Mouse (Mus musculus) gastrocnemius, postnatal 14 days (tissue): ENCODE measurements around the gene C130026I21Rik. TPM values are rescaled to one million over a fixed set of nuclear protein-coding genes. Genes with fewer than 3 reads are reported as not detected.
"Not testable (repeated sequence)": the region's sequence is repeated elsewhere in the genome, so short reads cannot be mapped to it uniquely, and the experiment has no call there.

Experiments used
- DNase-seq: peaks from one replicate; pipeline ENCODE4 v3.0.0; 2021; ENCODE audit warnings: mixed read lengths
- intact Hi-C: fragments of 180-260 bp; cut with DNase I; formaldehyde crosslinking; loops from one replicate; pipeline ENCODE4 v1.15.1; 2025; ENCODE audit warnings: low total_unique reads
- total RNA-seq, 2 experiments: library from RNA; stranded (reverse); gene quantifications; 2 replicates each; pipeline ENCODE4 v1.2.3; 2021

Gene C130026I21Rik
- total RNA-seq, 2 experiments from 2014 or later, result not detected

DNA sequence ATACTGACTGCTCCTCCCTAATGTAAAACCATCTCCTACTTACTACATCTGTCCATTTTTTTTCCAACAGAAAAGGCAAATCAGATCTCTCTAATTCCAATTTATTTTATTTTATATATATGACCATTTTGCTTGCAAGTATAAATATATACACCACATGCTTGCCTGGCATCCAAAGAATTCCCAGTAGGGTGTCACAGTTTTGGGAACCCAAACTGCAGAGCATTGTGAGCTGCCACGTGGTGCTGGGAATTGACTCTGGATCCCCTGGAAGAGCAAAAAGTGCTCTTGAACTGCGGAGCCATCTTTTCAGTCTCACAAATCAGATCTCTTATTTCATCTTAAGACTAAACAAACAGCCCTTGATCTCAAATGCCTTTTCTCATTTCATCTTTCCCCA lies 107.5 kb downstream of the C130026I21Rik start:
- intact Hi-C loops, DNase-seq: not testable (repeated sequence)

DNA sequence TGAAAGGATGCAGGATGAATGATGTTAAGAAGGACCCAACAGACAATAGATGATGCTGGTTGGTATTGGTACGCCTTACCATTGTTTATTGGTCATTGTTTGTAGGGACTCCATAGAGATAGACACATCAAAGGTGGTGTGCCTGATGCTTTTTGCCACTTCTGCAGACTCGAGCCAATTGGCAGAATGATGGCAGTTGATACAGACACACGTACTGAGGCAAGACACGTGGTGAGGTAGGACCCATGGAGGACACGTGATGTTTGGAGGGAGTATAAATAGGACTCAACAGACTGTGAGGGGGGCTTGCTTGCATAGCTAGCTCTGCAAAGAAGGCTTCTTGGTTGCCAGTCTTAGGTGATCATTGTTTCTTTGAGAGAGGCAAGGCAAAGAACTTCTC lies 115.2 kb downstream of the C130026I21Rik start:
- DNase-seq, intact Hi-C loops: not testable (repeated sequence)

DNA sequence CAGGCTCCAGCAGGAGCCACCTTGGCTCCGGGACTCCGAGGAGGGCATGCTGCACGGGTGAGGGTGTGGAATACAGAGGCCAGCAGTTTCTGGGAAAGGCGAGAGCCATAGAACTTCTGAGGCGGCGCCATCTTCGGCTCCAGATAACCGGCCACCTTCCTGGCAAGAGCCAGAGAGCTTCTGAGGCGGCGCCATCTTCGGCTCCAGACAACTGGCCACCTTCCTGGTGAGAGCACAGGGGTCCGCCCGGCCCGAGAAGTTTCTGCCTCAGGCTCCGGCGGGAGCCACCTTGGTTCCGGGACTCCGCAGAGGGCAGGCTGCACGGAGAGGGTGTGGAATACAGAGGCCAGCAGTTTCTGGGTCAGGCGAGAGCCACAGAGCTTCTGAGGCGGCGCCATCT lies 136.7 kb downstream of the C130026I21Rik start:
- intact Hi-C loops, DNase-seq: not testable (repeated sequence)

DNA sequence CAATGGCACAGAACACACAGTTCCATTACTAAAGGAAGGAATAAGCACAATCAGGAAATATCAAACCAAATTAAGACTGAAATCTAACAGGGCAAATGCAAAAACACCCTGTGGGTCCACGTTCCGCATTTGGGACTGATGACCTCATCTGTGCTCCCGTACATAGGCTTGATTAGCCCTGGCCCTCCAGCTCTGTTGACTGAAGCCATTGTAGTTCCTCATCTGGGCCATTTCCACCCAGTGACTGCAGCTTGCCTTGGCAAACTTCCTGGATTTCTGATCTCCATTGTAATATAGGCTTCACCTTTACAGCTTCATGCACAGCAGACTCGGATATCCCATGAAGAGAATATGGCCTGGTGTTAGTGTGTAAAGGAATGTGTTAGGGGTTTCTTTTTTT lies 148.5 kb downstream of the C130026I21Rik start:
- intact Hi-C loops, result not testable (repeated sequence)

DNA sequence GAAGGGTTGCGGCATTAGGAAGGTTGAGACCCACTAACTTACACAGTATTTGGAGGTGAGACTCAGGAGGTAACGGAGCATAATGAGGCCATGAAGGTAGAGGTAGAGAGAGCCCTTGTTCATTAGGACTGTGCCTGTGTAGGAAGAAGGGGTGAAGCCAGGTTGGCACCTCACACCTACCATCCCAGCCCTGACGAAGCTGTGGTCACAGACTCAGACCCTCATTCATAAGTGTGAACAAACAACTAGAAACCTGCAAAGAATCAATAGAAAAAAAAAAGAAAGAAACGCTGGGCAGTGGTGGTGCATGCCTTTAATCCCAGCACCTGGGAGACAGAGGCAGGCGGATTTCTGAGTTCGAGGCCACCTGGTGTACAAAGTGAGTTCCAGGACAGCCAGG lies 152.0 kb downstream of the C130026I21Rik start:
- intact Hi-C loops, DNase-seq: not testable (repeated sequence)

More for the DNA sequence above, 148.5 kb downstream of the C130026I21Rik start:
- not testable (repeated sequence) for DNase-seq

DNA sequence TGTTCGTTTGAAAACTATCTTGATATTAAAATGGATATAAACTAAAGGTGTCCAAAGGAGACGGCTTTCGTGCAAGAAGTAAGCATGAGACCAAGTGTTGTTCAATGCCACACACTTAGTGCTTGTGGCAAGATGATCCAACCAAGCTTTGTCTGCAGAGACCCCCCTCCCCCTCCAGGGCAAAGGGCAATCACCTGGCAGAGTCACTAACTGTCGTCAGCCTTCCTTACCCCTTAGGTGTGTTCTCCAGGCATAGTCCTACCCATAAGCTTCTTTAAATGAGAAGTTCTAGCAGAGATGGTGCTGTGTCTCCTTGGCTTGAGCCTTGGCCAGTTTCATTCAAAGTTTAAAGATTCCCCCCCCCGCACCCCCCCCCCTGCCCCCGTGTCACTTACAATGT lies 152.8 kb downstream of the C130026I21Rik start:
- intact Hi-C loops, DNase-seq: not testable (repeated sequence)

DNA sequence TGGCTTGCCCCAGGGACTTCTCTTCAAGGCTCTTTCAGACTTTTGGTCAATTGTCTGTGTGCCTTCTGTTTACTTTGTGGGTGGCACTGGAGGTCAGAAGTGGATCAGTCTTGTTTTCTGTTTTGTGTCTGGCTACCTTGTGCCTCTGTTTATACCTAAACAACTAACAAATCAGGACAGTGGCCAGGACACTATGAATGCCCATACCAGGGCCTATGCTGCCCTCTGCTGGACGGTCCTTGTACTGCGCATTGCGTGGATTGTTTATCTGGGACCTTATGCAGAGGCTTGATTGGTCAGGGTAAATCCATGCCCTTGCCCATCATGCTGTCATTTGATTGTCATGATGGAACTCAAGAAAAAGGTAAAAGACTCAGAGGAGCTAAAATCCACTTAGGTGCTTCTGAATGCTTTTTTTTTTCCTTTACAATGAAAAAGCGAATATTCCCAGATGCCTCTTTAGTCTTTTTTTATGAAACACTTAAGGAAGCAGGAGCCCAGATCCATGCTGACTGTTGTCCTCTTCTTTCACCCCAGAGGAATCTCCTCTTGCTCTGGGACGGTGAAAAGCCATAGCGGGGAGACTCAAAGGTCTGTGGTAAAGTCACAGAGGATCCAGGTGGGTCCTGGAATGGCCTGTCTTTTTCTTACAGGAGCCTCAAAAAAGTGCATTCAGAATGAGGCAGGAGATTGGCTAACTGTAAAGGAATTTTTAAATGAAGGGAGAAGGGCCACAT lies 155.5 kb downstream of the C130026I21Rik start:
- intact Hi-C loops, result not testable (repeated sequence)

DNA sequence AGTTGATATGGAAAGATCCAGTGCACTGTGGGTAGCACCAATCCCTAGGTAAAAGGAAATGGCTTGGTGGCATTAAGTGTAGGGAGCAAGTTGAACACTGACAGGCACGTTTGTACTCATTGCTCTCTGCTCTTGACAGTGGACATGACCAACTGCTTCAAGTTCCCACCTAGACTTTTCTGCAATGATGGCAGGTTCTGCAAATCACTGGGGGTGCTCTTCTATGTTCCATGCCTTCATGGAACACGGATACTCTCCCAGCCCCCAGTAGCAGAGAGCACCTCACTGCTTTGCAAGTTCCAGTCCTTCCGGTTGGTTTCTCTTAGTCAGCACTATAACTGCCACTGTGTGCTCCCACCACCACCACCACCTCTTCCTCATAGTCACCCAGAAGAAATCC lies 156.3 kb downstream of the C130026I21Rik start:
- intact Hi-C loops, DNase-seq: not testable (repeated sequence)

More for the DNA sequence above, 155.5 kb downstream of the C130026I21Rik start:
- not testable (repeated sequence) for DNase-seq

DNA sequence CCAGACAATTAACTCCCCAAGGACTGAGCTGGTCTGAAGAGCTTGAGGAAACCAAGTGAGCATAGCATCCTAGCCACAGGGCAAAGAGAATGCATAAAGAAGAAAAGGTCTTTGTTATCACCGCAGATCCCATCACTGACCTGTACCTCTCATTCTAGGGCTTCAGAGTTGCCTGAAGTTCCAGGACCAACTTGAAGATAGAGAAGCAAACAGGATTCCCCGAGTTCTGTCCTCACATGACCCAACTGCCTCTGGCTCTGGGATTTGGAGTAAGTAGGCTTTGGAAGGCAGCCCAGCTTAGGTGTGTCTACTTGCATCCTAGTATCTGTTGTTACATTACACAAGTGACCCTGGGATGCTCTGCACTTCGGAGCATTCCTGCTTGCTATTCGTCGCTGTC lies 157.5 kb downstream of the C130026I21Rik start:
- intact Hi-C loops, DNase-seq: not testable (repeated sequence)

DNA sequence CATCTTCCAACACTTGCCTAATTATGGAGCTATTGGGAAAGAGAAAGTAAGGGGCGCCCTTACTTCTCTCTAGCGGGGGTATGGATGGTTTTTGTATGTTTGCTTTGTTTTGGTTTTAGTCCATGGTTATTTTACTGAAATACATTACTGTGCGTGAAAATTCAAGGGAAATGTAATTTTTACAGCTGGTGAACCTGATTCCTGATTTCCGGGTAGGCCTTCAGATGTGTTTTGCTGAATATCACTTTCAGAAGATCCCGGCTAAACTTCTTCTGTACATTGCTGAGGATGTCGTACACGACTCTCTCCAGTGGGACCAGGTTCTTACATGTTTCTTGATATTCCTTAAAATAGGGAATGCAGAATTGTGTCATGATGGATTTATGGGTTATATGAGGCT lies 158.1 kb downstream of the C130026I21Rik start:
- DNase-seq, intact Hi-C loops: not testable (repeated sequence)

DNA sequence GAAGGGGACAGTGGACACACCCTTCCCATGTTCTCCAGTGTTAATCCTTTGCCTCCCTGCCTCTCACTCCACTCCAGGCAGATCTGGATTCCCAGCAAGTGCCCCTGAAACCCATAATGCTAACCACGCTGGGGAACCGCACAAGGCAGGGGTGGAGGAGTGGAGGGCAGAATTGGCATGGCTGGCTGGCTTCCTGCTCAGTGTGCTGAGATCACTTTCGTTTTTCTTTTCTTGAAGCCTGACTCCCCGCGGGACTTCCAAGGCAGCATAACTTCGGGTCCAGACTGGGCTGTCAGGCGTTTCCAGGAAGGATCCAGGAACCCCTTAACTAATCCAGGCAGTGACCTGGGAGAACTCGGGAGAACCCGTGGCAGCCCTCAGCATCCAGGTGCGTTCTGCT lies 158.8 kb downstream of the C130026I21Rik start:
- intact Hi-C loops, DNase-seq: not testable (repeated sequence)

DNA sequence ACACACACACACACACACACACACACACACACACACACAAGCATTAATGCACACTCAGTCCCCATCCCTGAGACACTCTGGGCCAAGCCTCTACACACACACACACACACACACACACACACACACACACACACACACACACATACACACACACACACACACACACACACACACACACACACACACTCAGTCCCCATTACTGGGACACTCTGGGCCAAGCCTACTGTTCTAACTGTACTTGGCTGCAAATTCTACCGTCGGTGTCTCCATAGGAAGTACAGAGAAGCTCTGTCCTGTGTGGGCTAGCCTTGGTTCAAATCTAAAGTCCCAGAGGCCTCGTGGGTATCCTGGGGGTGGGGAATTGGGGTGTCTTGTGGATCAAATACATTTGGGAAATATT lies 159.5 kb downstream of the C130026I21Rik start:
- DNase-seq, intact Hi-C loops: not testable (repeated sequence)

DNA sequence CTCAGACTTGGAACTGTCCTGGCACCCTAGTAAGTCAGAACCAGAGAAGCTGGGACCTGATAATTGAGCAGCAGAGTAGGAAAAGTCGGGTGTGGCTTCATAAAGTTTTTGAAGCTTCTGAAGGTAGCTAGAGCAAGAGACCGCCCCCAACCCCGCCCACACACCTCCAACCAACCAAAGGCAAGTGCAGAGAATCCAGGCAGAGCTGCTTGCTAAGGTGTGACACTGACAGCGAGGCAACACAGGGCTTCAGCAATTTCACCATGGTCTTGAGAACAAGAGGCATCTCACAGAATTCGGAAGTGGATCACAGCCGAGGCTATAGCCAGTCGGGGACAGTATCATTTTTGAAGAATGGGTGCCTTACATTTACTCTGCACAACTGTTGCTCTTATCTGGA lies 160.6 kb downstream of the C130026I21Rik start, which contains the start of gene A530032D15Rik:
A530032D15Rik (minus strand) TSS at position 101 of the 400 bp plus-strand sequence.
- intact Hi-C loops, DNase-seq: not testable (repeated sequence)

DNA sequence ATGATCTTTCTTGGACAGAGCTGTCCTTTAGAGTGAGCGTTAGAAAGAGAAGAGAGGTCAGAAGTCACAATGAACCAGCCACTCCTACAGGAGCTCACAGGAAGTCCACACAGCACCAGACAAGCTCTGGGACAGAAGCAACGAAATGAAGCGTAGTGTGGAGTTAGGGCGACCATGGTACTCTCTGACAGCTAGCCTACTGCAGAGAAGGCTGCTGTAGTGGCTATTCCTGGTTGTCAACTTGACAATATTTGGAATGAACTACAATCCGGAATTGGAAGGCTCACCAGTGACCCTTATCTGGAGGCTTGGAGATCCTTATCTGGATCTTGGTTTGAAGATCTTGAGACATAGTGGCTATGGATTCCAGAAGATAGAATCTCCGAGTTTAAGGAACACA lies 164.4 kb downstream of the C130026I21Rik start:
- intact Hi-C loops, DNase-seq: not testable (repeated sequence)

DNA sequence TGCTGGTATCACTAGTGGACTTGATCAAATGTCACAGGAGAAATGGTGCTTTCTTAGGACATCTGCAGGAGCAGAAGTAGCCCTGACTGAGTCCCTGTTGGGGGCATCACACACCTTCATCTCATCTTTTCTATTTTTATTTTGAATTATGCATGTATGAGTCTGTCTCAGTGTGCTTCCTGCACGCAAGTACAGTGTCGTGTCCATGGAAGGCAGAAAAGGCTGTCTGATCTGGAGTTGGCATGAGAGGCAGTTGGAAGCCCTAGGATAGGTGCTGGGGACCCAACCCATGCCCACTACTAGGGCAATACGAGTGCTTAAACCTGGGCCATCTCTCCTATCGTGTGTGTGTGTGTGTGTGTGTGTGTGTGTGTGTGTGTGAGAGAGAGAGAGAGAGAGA lies 165.0 kb downstream of the C130026I21Rik start:
- intact Hi-C loops, DNase-seq: not testable (repeated sequence)

DNA sequence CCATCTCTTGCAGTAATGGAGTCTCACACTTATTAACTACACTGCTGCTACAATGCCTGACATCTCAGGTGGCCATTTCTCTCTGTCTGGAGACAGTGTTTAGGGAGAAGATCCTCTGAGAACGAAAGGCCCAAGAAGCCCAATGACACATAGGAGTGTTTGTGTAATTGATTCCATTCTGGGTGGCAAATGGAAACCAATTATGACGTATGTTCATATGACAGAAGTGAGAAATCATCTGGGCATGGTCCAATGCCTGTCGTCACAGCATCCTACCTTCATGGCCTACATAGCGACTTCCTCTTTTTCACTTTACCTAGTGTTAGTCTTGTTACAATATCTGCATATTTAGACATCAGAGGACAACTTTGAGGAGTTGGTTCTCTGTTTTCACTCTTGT lies 168.6 kb downstream of the C130026I21Rik start:
- DNase-seq, intact Hi-C loops: not testable (repeated sequence)

DNA sequence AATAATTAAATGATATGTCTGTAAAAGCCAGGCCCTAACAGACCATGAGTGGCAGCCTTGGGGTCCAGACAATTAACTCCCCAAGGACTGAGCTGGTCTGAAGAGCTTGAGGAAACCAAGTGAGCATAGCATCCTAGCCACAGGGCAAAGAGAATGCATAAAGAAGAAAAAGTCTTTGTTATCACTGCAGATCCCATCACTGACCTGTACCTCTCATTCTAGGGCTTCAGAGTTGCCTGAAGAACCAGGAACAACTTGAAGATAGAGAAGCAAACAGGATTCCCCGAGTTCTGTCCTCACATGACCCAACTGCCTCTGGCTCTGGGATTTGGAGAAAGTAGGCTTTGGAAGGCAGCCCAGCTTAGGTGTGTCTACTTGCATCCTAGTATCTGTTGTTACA lies 170.5 kb downstream of the C130026I21Rik start, which contains the start of gene Gm10553:
Gm10553 (plus strand) TSS at position 301 of the 400 bp plus-strand sequence.
- intact Hi-C loops, DNase-seq: not testable (repeated sequence)

DNA sequence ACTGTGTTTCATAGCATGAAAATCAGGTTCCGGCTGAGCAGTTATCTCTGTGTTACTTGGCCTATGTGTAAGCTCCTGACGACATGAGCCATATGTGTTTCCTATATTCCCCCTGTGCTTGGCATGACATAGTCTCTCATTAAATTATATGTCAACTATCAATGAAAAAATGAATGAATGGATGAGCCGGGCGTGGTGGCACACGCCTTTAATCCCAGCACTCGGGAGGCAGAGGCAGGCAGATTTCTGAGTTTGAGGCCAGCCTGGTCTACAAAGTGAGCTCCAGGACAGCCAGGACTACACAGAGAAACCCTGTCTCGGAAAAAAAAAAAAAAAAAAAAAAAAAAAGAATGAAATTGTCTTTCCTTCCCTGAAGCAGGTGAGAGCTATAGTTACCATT lies 171.3 kb downstream of the C130026I21Rik start:
- intact Hi-C loops, DNase-seq: not testable (repeated sequence)

DNA sequence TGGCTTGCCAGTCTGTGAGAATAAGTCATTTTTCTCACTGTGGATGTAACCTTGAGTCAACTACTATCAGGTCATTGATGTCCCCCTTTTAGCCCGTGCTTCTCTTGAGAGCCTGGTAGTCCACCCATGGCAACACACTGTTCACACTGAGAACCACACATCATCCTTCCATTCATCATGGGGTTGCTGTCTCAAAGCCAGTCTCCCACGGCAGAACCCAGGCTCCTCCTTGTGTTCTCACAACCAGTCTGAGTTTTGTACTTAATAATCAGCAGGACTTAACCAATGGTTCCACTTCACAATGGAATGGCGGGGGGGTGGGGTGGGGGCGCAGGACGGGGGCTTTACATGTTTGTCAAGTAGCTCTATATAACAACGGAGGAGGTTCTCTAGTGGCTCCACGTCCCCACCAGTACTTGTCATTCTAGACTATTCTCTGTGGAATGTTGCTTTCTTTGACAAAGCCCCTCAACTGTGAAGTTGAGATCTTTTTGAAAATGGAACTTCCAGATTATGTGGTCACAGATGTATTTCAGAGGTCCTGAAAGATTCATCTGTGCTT lies 177.3 kb downstream of the C130026I21Rik start:
- DNase-seq, intact Hi-C loops: not testable (repeated sequence)

DNA sequence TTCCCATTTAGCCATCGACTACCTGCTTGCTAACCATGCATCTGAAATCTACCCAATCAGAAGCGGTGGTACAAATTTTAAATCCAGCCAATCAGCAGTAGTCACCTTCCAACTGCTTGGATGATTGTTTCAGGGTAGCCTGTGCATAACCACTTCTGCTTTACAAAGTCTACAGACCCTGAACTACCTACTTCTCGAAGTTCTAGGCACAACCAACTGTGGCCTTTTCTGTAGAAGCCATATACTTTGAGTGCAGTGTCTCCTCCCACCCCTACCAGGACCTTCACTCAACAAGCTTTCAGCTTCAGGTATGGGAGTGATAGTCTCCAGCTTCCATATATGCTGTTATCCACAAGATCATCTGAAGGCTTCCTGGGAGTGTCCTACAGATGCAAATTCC lies 178.2 kb downstream of the C130026I21Rik start:
- DNase-seq, intact Hi-C loops: not testable (repeated sequence)
